In genomic region chr5:146692361-146692975, GRCm38 (mm10) we compare ENCODE assay signal across 10 mouse cellular contexts.
DNase-seq lines count a peak whose midpoint lies in the region; ATAC-seq and TF ChIP-seq lines count a peak whose summit lies in the region.
"Had no signal": no experiment of that assay in that cellular context is flagged by ENCODE, and none has a peak within 500 bp of the region (broad histone marks: within the 10 kb centered on the region; RNA-seq: fewer than 3 reads in every experiment).

No protein-coding gene starts in this region.

- no peaks in the 10 kb centered on the region for H3K4me1 ChIP-seq in forebrain, postnatal 0 days (ENCODE audit: insufficient read depth)
- no peaks in the 10 kb centered on the region for H3K4me1 ChIP-seq in forebrain, embryonic 15.5 days
- peaks cover 93% of the 10 kb centered on the region for H3K4me1 ChIP-seq in G1E (ENCODE audit: insufficient read depth, low read depth, low read length)
- peaks cover 17% of the 10 kb centered on the region for H3K4me1 ChIP-seq in intestine, embryonic 14.5 days (replicated peaks; ENCODE audit: control insufficient read depth, insufficient read depth, low read length)
- peaks cover 75% of the 10 kb centered on the region for H3K4me1 ChIP-seq in liver, embryonic 12.5 days
- H3K4me1 ChIP-seq in small intestine, adult 2 months (ENCODE audit: control insufficient read depth, insufficient read depth, insufficient read length, low read length): peaks cover 43% of the 10 kb centered on the region

- no peak overlapping the region for H3K9ac ChIP-seq in forebrain, postnatal 0 days
- H3K9ac ChIP-seq in forebrain, embryonic 15.5 days (replicated peaks): no peak overlapping the region
- 0 out of 2 replicates have a peak overlapping the region, but pooled peaks have one; percentile 13 for H3K9ac ChIP-seq in intestine, embryonic 14.5 days (ENCODE audit: low read length)
- peak overlapping the region; percentile 61 for H3K9ac ChIP-seq in liver, embryonic 12.5 days
- H3K9ac ChIP-seq: limb, embryonic 12.5 days had no signal

- H3K36me3 ChIP-seq in forebrain, postnatal 0 days (ENCODE audit: insufficient read depth): no peaks in the 10 kb centered on the region
- no peaks in the 10 kb centered on the region for H3K36me3 ChIP-seq in forebrain, embryonic 15.5 days
- H3K36me3 ChIP-seq in G1E (replicated peaks): peaks cover 2% of the 10 kb centered on the region
- H3K36me3 ChIP-seq in intestine, embryonic 14.5 days (ENCODE audit: control insufficient read depth, insufficient read depth, low read length): no peaks in the 10 kb centered on the region
- H3K36me3 ChIP-seq in liver, embryonic 12.5 days: no peaks in the 10 kb centered on the region
- H3K36me3 ChIP-seq in small intestine, adult 2 months (ENCODE audit: control insufficient read depth, insufficient read depth, low read length): no peaks in the 10 kb centered on the region
- H3K36me3 ChIP-seq: limb, embryonic 12.5 days had no signal

- DNase-seq in forebrain, postnatal 0 days: peak; percentile 48
- peak; percentile 40 for DNase-seq in G1E (ENCODE audit: low spot score)
- DNase-seq in intestine, embryonic 14.5 days (ENCODE audit: low spot score): peak; percentile 81

- WGBS in forebrain, postnatal 0 days: 53% methylated on average over 7 of the region's 7 CpGs
- 50% methylated on average over 7 of the region's 7 CpGs for WGBS in forebrain, embryonic 15.5 days
- 12% methylated on average over 7 of the region's 7 CpGs for WGBS in intestine, embryonic 14.5 days
- WGBS in liver, embryonic 12.5 days (ENCODE audit: insufficient replicate concordance): 28% methylated on average over 7 of the region's 7 CpGs
- WGBS in small intestine, adult 2 months: 8% methylated on average over 7 of the region's 7 CpGs

- TF ChIP-seq POLR2A in small intestine, adult 2 months (IDR thresholded peaks at IDR 0.05; ENCODE audit: low read depth, low read length): no peak

- H3K9me3 ChIP-seq in forebrain, postnatal 0 days (ENCODE audit: low read length): no peaks in the 10 kb centered on the region
- H3K9me3 ChIP-seq in forebrain, embryonic 15.5 days: no peaks in the 10 kb centered on the region
- H3K9me3 ChIP-seq in G1E (replicated peaks): no peaks in the 10 kb centered on the region
- no peaks in the 10 kb centered on the region for H3K9me3 ChIP-seq in intestine, embryonic 14.5 days (ENCODE audit: control insufficient read depth, low read length)
- no peaks in the 10 kb centered on the region for H3K9me3 ChIP-seq in liver, embryonic 12.5 days (replicated peaks)
- H3K9me3 ChIP-seq: limb, embryonic 12.5 days had no signal

- TF ChIP-seq CTCF in forebrain, postnatal 0 days (IDR thresholded peaks at IDR 0.05; ENCODE audit: low read depth): no peak
- no peak for TF ChIP-seq CTCF in G1E (IDR thresholded peaks at IDR 0.05; ENCODE audit: low read depth, low read length)
- no peak for TF ChIP-seq CTCF in small intestine, adult 2 months (IDR thresholded peaks at IDR 0.05; ENCODE audit: extremely low read depth, insufficient read length, insufficient replicate concordance, low read depth, low read length)

- no peak overlapping the region for H3K4me2 ChIP-seq in forebrain, postnatal 0 days (ENCODE audit: low read depth)
- no peak overlapping the region for H3K4me2 ChIP-seq in forebrain, embryonic 15.5 days (replicated peaks)
- H3K4me2 ChIP-seq in intestine, embryonic 14.5 days (ENCODE audit: low read length): peak overlapping the region; percentile 27
- peak overlapping the region; percentile 61 for H3K4me2 ChIP-seq in liver, embryonic 12.5 days
- H3K4me2 ChIP-seq: limb, embryonic 12.5 days had no signal

- no peak overlapping the region for H3K27ac ChIP-seq in forebrain, postnatal 0 days (ENCODE audit: low read depth, low read length)
- no peak overlapping the region for H3K27ac ChIP-seq in forebrain, embryonic 15.5 days (replicated peaks)
- H3K27ac ChIP-seq in intestine, embryonic 14.5 days (ENCODE audit: low read depth): peak overlapping the region; percentile 86
- H3K27ac ChIP-seq in liver, embryonic 12.5 days: peak overlapping the region; percentile 92
- H3K27ac ChIP-seq in small intestine, adult 2 months (ENCODE audit: insufficient read depth, low read depth, low read length): peak overlapping the region; percentile 100
- H3K27ac ChIP-seq: limb, embryonic 12.5 days had no signal

- H3K4me3 ChIP-seq in forebrain, postnatal 0 days (ENCODE audit: low read depth, low read length): no peak overlapping the region
- H3K4me3 ChIP-seq in forebrain, embryonic 15.5 days: no peak overlapping the region
- peak overlapping the region; percentile 31; the same call in 1 of the 2 replicates for H3K4me3 ChIP-seq in G1E (ENCODE audit: low read depth, low read length)
- no peak overlapping the region for H3K4me3 ChIP-seq in intestine, embryonic 14.5 days (ENCODE audit: low read depth, low read length)
- H3K4me3 ChIP-seq in liver, embryonic 12.5 days: peak overlapping the region; percentile 18
- no peak overlapping the region for H3K4me3 ChIP-seq in small intestine, adult 2 months (ENCODE audit: low read depth, low read length)
- H3K4me3 ChIP-seq: limb, embryonic 12.5 days had no signal

- H3K27me3 ChIP-seq in forebrain, postnatal 0 days (ENCODE audit: insufficient read depth, low read length): no peaks in the 10 kb centered on the region; the same call in 1 of the 2 replicates
- no peaks in the 10 kb centered on the region for H3K27me3 ChIP-seq in forebrain, embryonic 15.5 days
- no peaks in the 10 kb centered on the region for H3K27me3 ChIP-seq in G1E (ENCODE audit: insufficient read depth, low read length)
- no peaks in the 10 kb centered on the region for H3K27me3 ChIP-seq in intestine, embryonic 14.5 days (replicated peaks; ENCODE audit: control insufficient read depth, insufficient read depth, low read length)
- no peaks in the 10 kb centered on the region for H3K27me3 ChIP-seq in liver, embryonic 12.5 days (replicated peaks)
- H3K27me3 ChIP-seq in small intestine, adult 2 months (ENCODE audit: control insufficient read depth, insufficient read depth, low read length): no peaks in the 10 kb centered on the region
- H3K27me3 ChIP-seq: CH12.LX had no signal

- peak; percentile 68 for ATAC-seq in forebrain, postnatal 0 days
- no peak for ATAC-seq in forebrain, embryonic 15.5 days (replicated peaks)
- no peak; the same call in 1 of the 2 replicates for ATAC-seq in G1E (ENCODE audit: extremely low read depth, insufficient number of reproducible peaks, low FRiP score, poor library complexity, severe bottlenecking)
- peak; percentile 80 for ATAC-seq in intestine, embryonic 14.5 days (replicated peaks; ENCODE audit: low FRiP score, low TSS enrichment, low read depth)
- peak; percentile 56 for ATAC-seq in liver, embryonic 12.5 days
- no peak for ATAC-seq in activated CD4-positive, CD25-positive, alpha-beta regulatory T cell, adult 4 months
- no peak for ATAC-seq in CD4-positive, CD25-positive, alpha-beta regulatory T cell, adult 4 months

Comparison
In these comparisons a context has a peak if more than half of its experiments do, and no peak if none do; other contexts are left out.
1. ATAC-seq: peak in forebrain, postnatal 0 days (single experiment), intestine, embryonic 14.5 days (single experiment) and liver, embryonic 12.5 days (single experiment); none in forebrain, embryonic 15.5 days (single experiment), G1E (single experiment), activated CD4-positive, CD25-positive, alpha-beta regulatory T cell, adult 4 months (single experiment) and CD4-positive, CD25-positive, alpha-beta regulatory T cell, adult 4 months (single experiment).
2. H3K27ac ChIP-seq: peak in intestine, embryonic 14.5 days (single experiment), liver, embryonic 12.5 days (single experiment) and small intestine, adult 2 months (single experiment); none in forebrain, postnatal 0 days (single experiment) and forebrain, embryonic 15.5 days (single experiment).
3. H3K4me2 ChIP-seq: peak in intestine, embryonic 14.5 days (single experiment) and liver, embryonic 12.5 days (single experiment); none in forebrain, postnatal 0 days (single experiment) and forebrain, embryonic 15.5 days (single experiment).
4. H3K4me3 ChIP-seq: peak in G1E (single experiment) and liver, embryonic 12.5 days (single experiment); none in forebrain, postnatal 0 days (single experiment), forebrain, embryonic 15.5 days (single experiment), intestine, embryonic 14.5 days (single experiment) and small intestine, adult 2 months (single experiment).
5. H3K9ac ChIP-seq: peak in intestine, embryonic 14.5 days (single experiment) and liver, embryonic 12.5 days (single experiment); none in forebrain, postnatal 0 days (single experiment) and forebrain, embryonic 15.5 days (single experiment).
6. Peak in every context shown above with its lines, with median percentiles within 50 percentile points of each other: DNase-seq.